Mouse (Mus musculus) olfactory bulb, adult 2 months (tissue): Measurements from ENCODE around the gene Lamtor2. TPM values are rescaled to one million over a fixed set of nuclear protein-coding genes. Genes with fewer than 3 reads are reported as not detected.
"Not testable (repeated sequence)": the region's sequence is repeated elsewhere in the genome, so short reads cannot be mapped to it uniquely, and the experiment has no call there.

Source experiments
- H3K27ac ChIP-seq: fragments of 200-500 bp; 2 replicates; pipeline ENCODE4 v1.5.1; 2012; ENCODE audit warnings: low read depth, low read length; ENCODE audit not compliant: insufficient read depth
- H3K4me1 ChIP-seq: fragments of 200-500 bp; 2 replicates; pipeline ENCODE4 v1.6.1; 2012; ENCODE audit warnings: low read length; ENCODE audit not compliant: control insufficient read depth, insufficient read depth
- H3K4me3 ChIP-seq: fragments of 200-500 bp; 2 replicates; pipeline ENCODE4 v1.5.1; 2012; ENCODE audit warnings: mild to moderate bottlenecking, low read depth, low read length, moderate library complexity; ENCODE audit not compliant: insufficient read depth
- CTCF ChIP-seq: fragments of 200-500 bp; IDR thresholded peaks from 2 replicates; pipeline ENCODE4 v1.5.1; 2012; ENCODE audit warnings: low read depth, mild to moderate bottlenecking, low read length, moderate library complexity; ENCODE audit not compliant: insufficient read depth
- POLR2A ChIP-seq: fragments of 200-500 bp; IDR thresholded peaks from 2 replicates; pipeline ENCODE4 v1.6.1; 2012; ENCODE audit warnings: mild to moderate bottlenecking, low read depth, low read length, moderate library complexity; ENCODE audit not compliant: insufficient read depth
- WGBS: fragments of 180-500 bp; shearing (Covaris S2); methylation state at CpG from one replicate; pipeline ENCODE4 v1.1.7; 2018; 5-methylcytosine and 5-hydroxymethylcytosine counted together
- polyA plus RNA-seq: library from polyadenylated mRNA; stranded (reverse); fragments of >200 nt; gene quantifications from 2 replicates; pipeline ENCODE4 v1.2.4, GENCODE M21; 2012; ENCODE audit warnings: low replicate concordance; ENCODE audit not compliant: missing spikeins, insufficient read depth, insufficient read length

The Lamtor2 gene
- 853 TPM in 1 of 2 replicates, not detected in the other for polyA plus RNA-seq

DNA sequence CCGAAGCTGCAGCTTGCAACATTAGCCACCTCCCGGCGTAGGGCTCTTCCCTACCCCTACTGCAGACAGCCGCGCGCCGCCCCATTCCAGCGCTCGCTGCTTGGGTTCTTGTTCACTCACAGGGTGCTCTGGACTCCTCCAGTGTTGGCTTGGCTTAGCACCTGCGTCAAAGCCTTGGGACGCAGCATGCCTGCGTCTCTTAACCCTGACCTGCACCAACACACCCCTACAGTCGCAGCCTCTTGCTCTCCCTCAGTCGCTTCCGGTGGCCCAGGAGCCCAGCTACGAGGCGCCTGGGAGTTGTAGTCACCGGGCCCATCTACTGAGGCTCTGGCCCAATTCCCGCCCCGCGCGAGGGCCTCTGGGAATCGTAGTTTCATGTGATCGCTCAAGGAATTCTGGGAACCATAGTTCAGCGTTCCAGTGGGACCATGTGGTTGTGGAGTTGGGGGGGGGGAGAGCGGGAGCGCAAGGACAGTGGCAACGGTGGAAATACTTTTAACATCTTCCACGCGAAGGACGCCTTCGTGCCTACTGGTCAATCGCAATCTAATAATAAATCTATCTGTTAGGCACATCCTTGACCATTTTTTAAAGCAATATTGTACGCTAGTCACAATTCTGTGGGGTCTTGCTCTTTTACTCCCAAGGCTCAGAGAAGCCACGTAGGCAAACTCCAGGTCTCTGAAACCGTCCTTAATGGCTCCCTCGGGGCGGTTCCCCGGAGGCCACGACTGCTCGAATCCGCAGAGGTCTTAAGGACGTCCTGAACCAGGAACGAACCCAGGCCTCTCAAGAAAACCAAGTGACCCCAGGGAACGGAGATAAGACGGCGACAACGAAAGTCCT is at the start of gene Lamtor2:
Lamtor2 (minus strand) TSS at position 399 of the 849 bp plus-strand sequence.
- Histone ChIP-seq H3K4me1 (peaks cover 11% of the 10 kb centered on the region), H3K27ac (peak within 1 kb of the TSS; percentile 88), H3K4me3 (peak within 1 kb of the TSS; percentile 91)
- TF ChIP-seq CTCF (no peak), POLR2A (peak; percentile 74)
- WGBS: under 1% methylated on average over 48 of the region's 48 CpGs

DNA sequence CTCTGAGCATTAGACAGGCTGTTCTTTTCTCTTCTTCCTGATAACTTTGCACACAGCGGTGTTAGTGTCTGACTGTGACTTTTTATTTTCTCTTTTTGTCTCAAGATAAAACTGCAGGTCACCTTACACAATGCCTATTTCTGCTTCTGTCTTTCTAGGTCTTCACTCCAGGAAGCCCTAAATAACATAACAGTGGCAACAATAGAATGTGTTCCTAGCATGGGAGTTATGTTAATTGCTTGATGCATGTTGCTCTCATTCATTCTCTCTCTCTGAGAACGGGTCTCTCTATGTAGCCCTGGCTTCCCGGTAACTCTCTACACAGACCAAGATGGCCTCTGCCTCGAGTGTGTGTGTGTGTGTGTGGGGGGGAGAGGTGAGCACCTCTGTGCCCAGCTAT is 49.6 kb upstream of the Lamtor2 start:
- no peak overlapping the region for H3K4me3 ChIP-seq
- 57% methylated on average over 4 of the region's 4 CpGs for WGBS
- H3K4me1 ChIP-seq: peaks cover 4% of the 10 kb centered on the region
- H3K27ac ChIP-seq: no peak overlapping the region
- TF ChIP-seq CTCF (no peak), POLR2A (no peak)

DNA sequence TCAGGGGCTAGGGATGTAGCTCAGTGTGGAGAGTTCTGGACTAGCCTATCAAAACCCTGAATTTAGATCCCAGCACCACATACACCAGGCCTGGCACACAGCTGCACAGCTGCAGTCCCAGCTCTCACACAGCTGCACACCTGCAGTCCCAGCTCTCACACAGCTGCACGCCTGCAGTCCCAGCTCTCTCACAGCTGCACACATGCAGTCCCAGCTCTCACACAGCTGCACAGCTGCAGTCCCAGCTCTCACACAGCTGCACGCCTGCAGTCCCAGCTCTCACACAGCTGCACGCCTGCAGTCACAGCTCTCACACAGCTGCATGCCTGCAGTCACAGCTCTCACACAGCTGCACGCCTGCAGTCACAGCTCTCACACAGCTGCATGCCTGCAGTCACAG is 43.7 kb upstream of the Lamtor2 start:
- not testable (repeated sequence) for H3K4me1 ChIP-seq, H3K27ac ChIP-seq, H3K4me3 ChIP-seq
- WGBS: 84% methylated on average over 4 of the region's 4 CpGs

DNA sequence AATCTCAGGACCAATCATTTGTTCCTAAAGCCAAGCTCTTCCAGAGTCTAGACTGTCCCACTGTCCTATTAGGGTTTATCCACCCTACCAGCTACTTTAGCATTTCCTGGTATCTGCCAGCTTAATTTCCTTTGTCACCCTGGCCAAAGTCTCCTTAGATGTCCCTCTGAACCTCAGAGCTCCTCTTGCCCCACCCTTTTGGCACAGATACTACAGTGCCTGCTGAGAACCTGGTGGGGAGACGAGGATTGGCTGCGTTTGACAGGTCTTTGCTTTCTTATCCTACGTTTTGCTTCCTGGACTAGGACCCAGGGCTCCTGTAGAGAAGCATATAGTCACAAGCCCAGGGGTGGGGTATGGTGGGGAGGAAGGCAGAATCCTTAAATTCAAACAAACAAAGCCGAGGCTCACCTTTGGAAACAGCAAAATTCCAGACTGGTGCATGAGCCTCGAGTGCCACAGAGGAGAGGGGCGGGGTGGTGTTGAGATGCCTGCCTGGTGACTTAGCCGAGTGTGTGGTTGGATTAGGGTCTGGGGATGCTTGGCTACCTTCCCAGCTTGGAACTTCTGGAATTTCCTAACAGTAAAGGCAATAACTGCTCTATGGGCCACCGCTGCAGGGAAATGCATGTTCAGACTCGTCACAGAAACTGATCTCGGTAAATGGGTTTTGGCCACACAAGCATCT is 41.2 kb upstream of the Lamtor2 start:
- TF ChIP-seq POLR2A (no peak), CTCF (no peak)
- no peaks in the 10 kb centered on the region for H3K4me1 ChIP-seq
- H3K27ac ChIP-seq: no peak overlapping the region
- no peak overlapping the region for H3K4me3 ChIP-seq
- 71% methylated on average over 10 of the region's 10 CpGs for WGBS

DNA sequence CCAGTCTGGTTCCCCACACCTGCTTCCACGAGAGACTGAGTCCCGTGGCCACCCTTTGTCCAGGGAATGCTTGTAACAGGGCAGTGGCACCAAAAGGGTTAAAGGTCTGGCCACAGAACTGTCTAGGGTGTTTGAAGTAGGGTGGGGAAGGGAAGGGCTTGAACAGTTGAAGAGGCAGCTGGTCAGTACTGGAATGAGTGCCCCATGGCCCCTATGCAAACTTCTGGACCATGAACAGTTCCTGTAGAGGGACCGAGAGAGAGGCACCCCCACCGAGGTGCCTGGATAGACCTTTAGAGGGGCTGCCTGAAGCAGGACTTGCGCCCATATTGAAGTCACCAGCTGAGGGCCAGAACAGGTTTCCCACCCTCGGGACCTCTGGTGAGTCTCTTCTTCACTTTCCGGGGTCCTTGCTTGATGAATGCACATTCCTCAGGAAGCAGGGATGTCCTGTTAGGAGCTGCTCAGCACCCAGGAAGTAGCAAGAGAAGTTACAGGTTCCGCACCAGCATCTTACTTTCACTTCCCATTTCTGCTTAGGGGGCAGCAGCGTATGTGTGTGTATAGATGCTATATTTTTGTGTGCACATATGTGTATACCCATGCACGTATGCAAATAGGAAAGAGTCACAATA is 40.2 kb upstream of the Lamtor2 start:
- Histone ChIP-seq H3K27ac (no peak overlapping the region), H3K4me3 (no peak overlapping the region), H3K4me1 (no peaks in the 10 kb centered on the region)
- no peak for TF ChIP-seq POLR2A
- TF ChIP-seq CTCF: no peak
- WGBS: 80% methylated on average over 10 of the region's 10 CpGs

DNA sequence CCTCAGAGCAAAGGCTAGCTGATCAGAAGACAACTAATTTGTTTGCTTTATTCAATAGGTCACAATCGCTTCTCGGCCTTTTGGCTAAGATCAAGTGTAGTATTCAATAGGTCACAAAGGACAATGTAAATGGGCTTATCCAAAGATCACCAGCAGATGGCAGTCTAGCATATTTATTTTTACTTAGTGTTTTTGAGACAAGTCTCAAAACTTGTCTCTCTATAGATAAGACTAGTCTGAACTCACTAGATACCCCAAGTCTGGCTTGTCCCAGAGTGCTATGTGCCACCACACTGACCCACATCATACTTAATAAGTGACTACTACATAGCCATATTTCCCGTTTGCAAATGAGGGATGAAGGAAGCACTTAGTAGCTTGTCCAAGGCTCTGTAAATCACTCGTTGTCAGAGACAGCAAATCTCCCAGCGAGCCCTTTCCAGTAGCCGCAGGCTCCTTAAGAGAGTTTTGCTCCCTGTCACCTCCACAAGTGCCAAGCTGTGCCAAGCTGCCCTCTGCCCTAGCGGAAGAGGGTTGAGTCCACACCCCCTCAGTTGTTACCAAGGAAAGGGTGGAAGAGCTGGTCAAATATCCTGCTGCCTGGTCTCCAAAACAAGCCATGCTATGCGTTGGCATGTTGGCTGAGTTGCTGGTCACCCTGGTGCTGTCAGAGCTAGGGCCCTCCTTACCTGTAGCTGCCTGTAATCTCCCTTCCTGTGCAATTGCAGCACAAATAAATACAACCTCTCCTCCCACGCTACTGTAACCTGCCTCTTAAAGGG is 39.3 kb upstream of the Lamtor2 start:
- H3K4me3 ChIP-seq: no peak overlapping the region
- no peak overlapping the region for H3K27ac ChIP-seq
- 20% methylated on average over 9 of the region's 9 CpGs for WGBS
- H3K4me1 ChIP-seq: no peaks in the 10 kb centered on the region
- TF ChIP-seq CTCF (no peak), POLR2A (no peak)

DNA sequence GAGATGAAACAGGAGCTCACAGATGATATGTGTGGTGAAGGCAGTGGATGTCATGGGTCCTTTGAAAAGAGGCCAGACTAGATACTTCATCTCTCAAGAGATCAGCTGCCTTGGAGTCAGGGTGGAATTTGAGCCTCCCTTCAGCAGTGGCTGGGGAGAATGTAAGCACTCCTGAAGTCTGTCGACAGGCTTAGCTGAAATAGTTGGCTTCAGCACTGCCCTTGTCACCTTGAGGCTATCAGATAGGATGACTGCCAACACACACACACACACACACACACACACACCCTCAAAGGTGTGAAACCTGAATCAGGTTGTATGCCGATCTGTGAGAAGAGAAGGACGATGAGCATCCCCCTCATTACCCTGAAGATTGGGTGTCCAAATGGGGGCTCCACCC is 38.2 kb upstream of the Lamtor2 start:
- no peaks in the 10 kb centered on the region for H3K4me1 ChIP-seq
- TF ChIP-seq CTCF (no peak), POLR2A (no peak)
- 66% methylated on average over 3 of the region's 3 CpGs for WGBS
- no peak overlapping the region for H3K4me3 ChIP-seq
- no peak overlapping the region for H3K27ac ChIP-seq

DNA sequence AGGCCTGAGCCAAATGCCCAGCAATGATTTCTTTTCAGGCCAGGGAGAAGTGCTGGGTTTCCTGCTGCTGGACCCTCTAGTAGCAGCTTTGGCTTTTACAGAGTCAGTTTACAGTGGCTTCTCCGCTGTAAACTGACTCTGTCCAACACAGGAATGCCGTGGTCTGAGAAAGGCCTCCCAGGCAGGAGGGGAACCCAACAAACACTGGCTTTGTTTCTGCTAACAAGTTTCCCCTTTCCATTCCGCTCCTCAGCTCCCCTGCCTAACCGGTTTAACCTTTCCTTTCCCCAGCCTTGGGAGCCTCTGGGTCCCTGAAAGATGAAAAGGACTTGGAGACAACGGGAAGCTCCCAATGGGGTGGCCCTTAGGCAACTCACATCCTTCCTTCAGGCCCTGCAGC is 37.4 kb upstream of the Lamtor2 start:
- 28% methylated on average over 5 of the region's 5 CpGs for WGBS
- Histone ChIP-seq H3K27ac (no peak overlapping the region), H3K4me3 (no peak overlapping the region), H3K4me1 (no peaks in the 10 kb centered on the region)
- no peak for TF ChIP-seq POLR2A
- TF ChIP-seq CTCF: no peak

DNA sequence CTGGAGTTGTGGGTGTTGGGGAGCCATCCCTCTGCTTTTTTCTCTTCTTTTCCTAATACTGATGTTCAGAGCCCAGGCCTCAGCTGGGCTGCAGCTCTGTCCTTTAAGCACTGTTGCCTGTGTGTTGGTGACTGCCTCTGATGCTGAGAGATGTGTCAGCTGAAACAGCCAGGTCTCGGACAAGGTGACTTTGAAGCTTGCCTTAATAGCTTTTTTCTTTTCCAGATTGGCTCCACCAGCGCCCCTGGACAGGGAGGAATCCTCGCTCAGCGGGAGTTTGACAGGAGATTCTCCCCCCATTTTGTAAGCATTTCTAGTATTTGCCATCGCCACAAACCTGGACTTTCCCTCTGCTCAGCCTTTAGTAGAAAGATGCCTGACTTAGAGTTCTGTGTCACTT is 33.8 kb upstream of the Lamtor2 start:
- TF ChIP-seq CTCF: no peak
- no peak for TF ChIP-seq POLR2A
- WGBS: 97% methylated on average over 5 of the region's 5 CpGs
- no peak overlapping the region for H3K4me3 ChIP-seq
- no peaks in the 10 kb centered on the region for H3K4me1 ChIP-seq
- H3K27ac ChIP-seq: no peak overlapping the region
